In the genomic region with DNA sequence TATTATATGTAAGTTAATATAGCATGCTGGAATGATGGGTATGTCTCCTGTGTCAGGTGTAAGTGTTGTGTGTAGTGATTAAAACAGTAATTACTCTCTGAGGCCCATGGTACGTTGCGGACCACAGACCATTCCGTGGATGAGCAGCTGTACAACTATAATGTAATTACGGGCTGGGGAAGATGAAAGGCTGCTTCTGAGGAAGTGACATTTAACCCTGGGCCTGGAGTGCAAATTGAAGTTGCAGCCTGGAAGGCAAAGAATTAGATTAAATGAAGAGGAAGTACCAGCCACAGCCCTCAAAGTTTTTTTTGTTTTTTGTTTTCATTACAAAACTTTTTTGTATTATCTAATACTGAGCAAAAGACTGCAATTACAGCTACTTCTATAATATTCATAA, we compare ENCODE assay signal across 8 mouse cellular contexts. TPM values are rescaled to one million over a fixed set of nuclear protein-coding genes. Genes with fewer than 3 reads are reported as not detected.
DNase-seq lines count a peak whose midpoint lies in the region; ATAC-seq and TF ChIP-seq lines count a peak whose summit lies in the region.

No protein-coding gene starts in this region.

- H3K4me3 ChIP-seq in forebrain, embryonic 11.5 days (ENCODE audit: low read depth, low read length), result 0 out of 2 replicates have a peak overlapping the region, but pooled peaks have one; percentile 2
- peak overlapping the region; percentile 86 to 87; a peak in 3 of 4 replicates for H3K4me3 ChIP-seq in liver, embryonic 14.5 days (ENCODE audit: insufficient read depth in 1 of 2, low read depth in 2 of 2, low read length in 2 of 2)

- H3K4me2 ChIP-seq in forebrain, embryonic 11.5 days (ENCODE audit: low read depth, low read length, severe bottlenecking), result peak overlapping the region; percentile 66; the same call in 1 of the 2 replicates
- H3K4me2 ChIP-seq in liver, embryonic 14.5 days (ENCODE audit: low read depth), result peak overlapping the region; percentile 80

- no peak for ATAC-seq in forebrain, embryonic 11.5 days (replicated peaks; ENCODE audit: low FRiP score)
- ATAC-seq in liver, embryonic 14.5 days (ENCODE audit: insufficient read depth), result no peak
- no peak for ATAC-seq in activated CD4-positive, CD25-positive, alpha-beta regulatory T cell, adult 4 months

- H3K36me3 ChIP-seq in forebrain, embryonic 11.5 days (ENCODE audit: control insufficient read depth, insufficient read depth, low read length), result peaks cover 3% of the 10 kb centered on the region; the same call in 1 of the 2 replicates
- peaks cover 11% of the 10 kb centered on the region for H3K36me3 ChIP-seq in liver, embryonic 14.5 days (replicated peaks; ENCODE audit: control insufficient read depth, insufficient read depth, low read depth)

- TF ChIP-seq EP300 in liver, embryonic 14.5 days (IDR thresholded peaks at IDR 0.05; ENCODE audit: low read depth), result no peak

- peak; percentile 2 for DNase-seq in cerebellum, adult 8-10 months
- DNase-seq in cerebellum, adult 18-20 months, result no peak
- DNase-seq in B cell, adult 2 months, result peak; percentile 2 to 9
- no peak for DNase-seq in forebrain, embryonic 11.5 days (ENCODE audit: low spot score)
- DNase-seq in liver, embryonic 14.5 days (ENCODE audit: low read depth in 3 of 3, low spot score in 3 of 3), result no peak
- no peak for DNase-seq in testis, postnatal 14 days (ENCODE audit: low spot score)
- DNase-seq in cerebellum, adult 9-11 months, result no peak

- TF ChIP-seq CTCF in liver, embryonic 14.5 days (IDR thresholded peaks at IDR 0.05; ENCODE audit: low read depth), result no peak

- no peaks in the 10 kb centered on the region for H3K9me3 ChIP-seq in forebrain, embryonic 11.5 days (ENCODE audit: control insufficient read depth, low read length)
- no peaks in the 10 kb centered on the region for H3K9me3 ChIP-seq in liver, embryonic 14.5 days (ENCODE audit: control insufficient read depth, low read length)

- 42% methylated on average over 4 of the region's 4 CpGs for WGBS in forebrain, embryonic 11.5 days
- WGBS in liver, embryonic 14.5 days (ENCODE audit: insufficient replicate concordance), result 37% methylated on average over 4 of the region's 4 CpGs

- H3K4me1 ChIP-seq in forebrain, embryonic 11.5 days (replicated peaks; ENCODE audit: control insufficient read depth, insufficient read depth, low read length), result 0 out of 2 replicates have a peak, but pooled peaks cover 2% of the 10 kb centered on the region
- peaks cover 0 to 3% of the 10 kb centered on the region in 2 experiments; a peak in 1 of 4 replicates for H3K4me1 ChIP-seq in liver, embryonic 14.5 days (replicated peaks; ENCODE audit: control insufficient read depth in 2 of 2, insufficient read depth in 2 of 2, low read length in 1 of 2)

- H3K27me3 ChIP-seq in forebrain, embryonic 11.5 days (ENCODE audit: control insufficient read depth, insufficient read depth, low read length), result no peaks in the 10 kb centered on the region
- no peaks in the 10 kb centered on the region for H3K27me3 ChIP-seq in liver, embryonic 14.5 days (ENCODE audit: control insufficient read depth, insufficient read depth, low read length)

- no peak overlapping the region for H3K27ac ChIP-seq in forebrain, embryonic 11.5 days (ENCODE audit: low read depth, low read length)
- no peak overlapping the region for H3K27ac ChIP-seq in liver, embryonic 14.5 days

- no peak overlapping the region for H3K9ac ChIP-seq in forebrain, embryonic 11.5 days (ENCODE audit: low read length)
- H3K9ac ChIP-seq in liver, embryonic 14.5 days (replicated peaks), result peak overlapping the region; percentile 82

RNA-seq across cellular contexts. Expression of a gene that starts 1.3 kb away (rescaled TPM):
- polyA plus RNA-seq in forebrain, embryonic 11.5 days (2014; fragmentation: Nextera tagmentation; extraction: Ambion mirVana), result 66.5 and 67.8 TPM in 2 replicates
- polyA plus RNA-seq in liver, embryonic 14.5 days (2012; rRNA removed), result 3.2 and 6.3 TPM in 2 replicates
- 31.6 and 32.2 TPM in 2 replicates for polyA plus RNA-seq in liver, embryonic 14.5 days (2014; fragmentation: Nextera tagmentation; extraction: Ambion mirVana)
- polyA plus RNA-seq in activated CD4-positive, CD25-positive, alpha-beta regulatory T cell, adult 4 months (2017; shearing (Covaris generic)), result 10 to 100 TPM; 28.1 to 29.5 TPM

RNA-seq across cellular contexts. Expression of a gene that starts 48.2 kb away (rescaled TPM):
- 5.7 and 7.5 TPM in 2 replicates for polyA plus RNA-seq in forebrain, embryonic 11.5 days (2014; fragmentation: Nextera tagmentation; extraction: Ambion mirVana)
- 0.01 and 0.06 TPM in 2 replicates for polyA plus RNA-seq in liver, embryonic 14.5 days (2012; rRNA removed)
- 0.14 and 0.23 TPM in 2 replicates for polyA plus RNA-seq in liver, embryonic 14.5 days (2014; fragmentation: Nextera tagmentation; extraction: Ambion mirVana)
- under 1 TPM; 0.15 to 0.37 TPM for polyA plus RNA-seq in activated CD4-positive, CD25-positive, alpha-beta regulatory T cell, adult 4 months (2017; shearing (Covaris generic))

Comparison
In these comparisons a context has a peak if more than half of its experiments do, and no peak if none do; other contexts are left out.
1. DNase-seq: peak in cerebellum, adult 8-10 months (single experiment) and B cell, adult 2 months (2 of 2); none in cerebellum, adult 18-20 months (0 of 2), forebrain, embryonic 11.5 days (single experiment), liver, embryonic 14.5 days (0 of 3), testis, postnatal 14 days (single experiment) and cerebellum, adult 9-11 months (single experiment).